Mouse (Mus musculus) midbrain, embryonic 11.5 days (tissue): ENCODE results near the gene Smad5. TPM values are rescaled to one million over a fixed set of nuclear protein-coding genes. Genes with fewer than 3 reads are reported as not detected.

ENCODE experiments used
- ATAC-seq: fragments of 200-750 bp; cut with Nextera tagmentation; 2 replicates; pipeline ENCODE4 v1.8.0; 2017; ENCODE audit warnings: moderate TSS enrichment, moderate library complexity; ENCODE audit not compliant: low FRiP score
- DNase-seq: peaks from one replicate; pipeline ENCODE4 v3.0.0; 2015; ENCODE audit warnings: low spot score; ENCODE audit errors: missing footprints
- H3K27ac ChIP-seq: fragments of 300-500 bp; sonication (generic); 2 replicates; pipeline ENCODE4 v1.5.1; 2014; ENCODE audit warnings: low read depth, low read length
- H3K27me3 ChIP-seq: fragments of 300-500 bp; sonication (generic); 2 replicates; pipeline ENCODE4 v1.6.1; 2014; ENCODE audit warnings: mild to moderate bottlenecking, low read length, moderate library complexity, mixed read lengths; ENCODE audit not compliant: control insufficient read depth, insufficient read depth
- H3K36me3 ChIP-seq: fragments of 300-500 bp; sonication (generic); 2 replicates; pipeline ENCODE4 v1.6.1; 2014; ENCODE audit warnings: mild to moderate bottlenecking, low read length, moderate library complexity, mixed read lengths; ENCODE audit not compliant: control insufficient read depth, insufficient read depth
- H3K4me1 ChIP-seq: fragments of 300-500 bp; sonication (generic); 2 replicates; pipeline ENCODE4 v1.6.1; 2014; ENCODE audit warnings: low read length; ENCODE audit not compliant: control insufficient read depth, insufficient read depth
- H3K4me2 ChIP-seq: fragments of 300-500 bp; sonication (generic); 2 replicates; pipeline ENCODE4 v1.6.1; 2014; ENCODE audit warnings: mild to moderate bottlenecking, moderate library complexity
- H3K4me3 ChIP-seq: fragments of 300-500 bp; sonication (generic); 2 replicates; pipeline ENCODE4 v1.5.1; 2014; ENCODE audit warnings: low read depth, low read length
- H3K9ac ChIP-seq: fragments of 300-500 bp; sonication (generic); 2 replicates; pipeline ENCODE4 v1.6.1; 2014; ENCODE audit warnings: low read length
- H3K9me3 ChIP-seq: fragments of 300-500 bp; sonication (generic); 2 replicates; pipeline ENCODE4 v1.6.1; 2016; ENCODE audit warnings: low read length; ENCODE audit not compliant: control insufficient read depth
- WGBS: fragments of 180-500 bp; shearing (Covaris S2); extraction: QIAGEN DNeasy Blood & Tissue Kit; methylation state at CpG from one replicate; pipeline ENCODE4 v1.1.7; 2014; 5-methylcytosine and 5-hydroxymethylcytosine counted together
- polyA plus RNA-seq: library from polyadenylated mRNA; unstranded; fragments of >200 nt; fragmentation: Nextera tagmentation; extraction: Ambion mirVana; gene quantifications from 2 replicates; pipeline ENCODE4 v1.2.1, GENCODE M21; 2014

The Smad5 gene
- polyA plus RNA-seq, 1 experiment from 2014 or later, result 43.4 TPM

- ATAC-seq (no peak), DNase-seq (peak; percentile 85)
- Histone ChIP-seq H3K4me1 (no peaks in the 10 kb centered on the region), H3K9me3 (no peaks in the 10 kb centered on the region), H3K27me3 (no peaks in the 10 kb centered on the region), H3K4me3 (no peak overlapping the region), H3K4me2 (no peak overlapping the region), H3K27ac (no peak overlapping the region), H3K9ac (no peak overlapping the region), H3K36me3 (no peaks in the 10 kb centered on the region)
- 32% methylated on average over 10 of the region's 10 CpGs for WGBS
Measured at GRCm38 (mm10) chr13:56678188-56678787, 24.5 kb upstream of the Smad5 start.

DNA sequence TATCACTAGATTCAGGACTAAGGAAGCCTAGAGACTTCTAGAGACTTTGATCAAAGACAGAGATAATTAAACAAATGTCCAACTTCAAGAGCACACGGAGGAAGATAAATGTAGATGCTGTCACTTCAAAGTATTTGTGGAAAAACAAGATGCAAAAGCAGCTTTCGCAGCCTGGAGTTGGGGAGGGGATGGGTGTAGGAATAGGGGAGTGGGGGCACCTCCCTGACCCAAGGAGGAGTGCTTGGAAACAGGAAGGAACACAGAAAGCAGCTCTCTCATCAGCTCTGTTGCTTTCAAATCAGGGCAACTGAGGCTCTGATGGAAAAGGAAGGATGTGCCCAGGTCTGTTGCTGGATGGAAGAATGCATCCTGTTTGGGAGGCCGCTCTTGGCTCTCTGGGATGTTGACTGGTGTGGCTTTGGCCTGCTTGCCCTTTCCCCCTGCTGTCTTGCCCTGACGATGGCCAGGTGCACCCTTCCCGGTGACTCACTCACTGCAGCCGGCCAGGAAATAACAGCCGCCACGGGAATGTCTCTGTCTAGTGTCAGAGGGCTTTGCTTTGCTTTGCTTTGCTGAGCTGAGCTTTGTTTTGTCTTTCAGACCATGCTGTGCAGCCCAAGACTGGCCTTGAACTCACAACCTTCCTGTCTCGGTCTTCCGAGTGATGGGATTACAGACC, 23.8 kb upstream of the Smad5 start:
- Histone ChIP-seq H3K9ac (no peak overlapping the region), H3K27me3 (no peaks in the 10 kb centered on the region), H3K36me3 (no peaks in the 10 kb centered on the region), H3K4me1 (no peaks in the 10 kb centered on the region), H3K4me3 (no peak overlapping the region), H3K27ac (0 out of 2 replicates have a peak overlapping the region, but pooled peaks have one; percentile 7), H3K9me3 (no peaks in the 10 kb centered on the region), H3K4me2 (no peak overlapping the region)
- DNase-seq (no peak), ATAC-seq (no peak)
- 63% methylated on average over 10 of the region's 10 CpGs for WGBS

- no peaks in the 10 kb centered on the region for H3K4me1 ChIP-seq
Measured at GRCm38 (mm10) chr13:56681924-56682323, 20.9 kb upstream of the Smad5 start.

GRCm38 (mm10) chr13:56682326-56682725, 20.5 kb upstream of the Smad5 start:
- Histone ChIP-seq H3K27me3 (no peaks in the 10 kb centered on the region), H3K4me2 (no peak overlapping the region), H3K36me3 (no peaks in the 10 kb centered on the region), H3K27ac (no peak overlapping the region), H3K9me3 (no peaks in the 10 kb centered on the region), H3K4me1 (no peaks in the 10 kb centered on the region), H3K4me3 (no peak overlapping the region), H3K9ac (no peak overlapping the region)
- ATAC-seq (no peak), DNase-seq (no peak)
- 91% methylated on average over 17 of the region's 17 CpGs for WGBS

More at GRCm38 (mm10) chr13:56681924-56682323, 20.9 kb upstream of the Smad5 start:
- no peak overlapping the region for H3K4me2 ChIP-seq
- no peak for ATAC-seq
- H3K36me3 ChIP-seq, result no peaks in the 10 kb centered on the region
- no peak overlapping the region for H3K4me3 ChIP-seq
- H3K27me3 ChIP-seq, result no peaks in the 10 kb centered on the region
- 86% methylated on average over 4 of the region's 4 CpGs for WGBS
- no peaks in the 10 kb centered on the region for H3K9me3 ChIP-seq
- H3K27ac ChIP-seq, result no peak overlapping the region
- H3K9ac ChIP-seq, result no peak overlapping the region
- DNase-seq, result no peak

DNA sequence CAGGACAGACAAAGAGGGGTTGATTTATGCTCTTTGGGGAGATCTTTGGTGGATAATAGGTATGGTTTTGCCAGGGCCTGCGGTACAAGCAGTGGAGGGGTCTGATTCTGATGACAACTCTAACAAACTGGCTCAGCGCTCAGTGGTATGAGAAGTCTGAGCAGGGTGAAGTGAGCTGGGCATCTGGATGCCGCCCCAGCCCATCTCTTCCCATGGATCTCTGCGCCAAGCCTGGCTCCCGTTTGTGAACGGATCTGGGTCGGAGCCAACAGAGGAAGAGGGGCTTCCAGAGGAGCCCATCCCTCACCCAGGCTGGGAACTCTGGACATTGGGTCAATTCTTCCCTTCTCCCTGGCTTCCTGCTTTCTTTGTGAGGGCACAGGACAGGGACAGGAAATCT, 19.5 kb upstream of the Smad5 start:
- H3K9me3 ChIP-seq, result no peaks in the 10 kb centered on the region
- no peak overlapping the region for H3K4me3 ChIP-seq
- no peak overlapping the region for H3K4me2 ChIP-seq
- H3K9ac ChIP-seq, result no peak overlapping the region
- ATAC-seq (no peak), DNase-seq (no peak)
- H3K27me3 ChIP-seq, result no peaks in the 10 kb centered on the region
- WGBS, result 94% methylated on average over 7 of the region's 7 CpGs
- no peaks in the 10 kb centered on the region for H3K36me3 ChIP-seq
- no peak overlapping the region for H3K27ac ChIP-seq
- no peaks in the 10 kb centered on the region for H3K4me1 ChIP-seq

- no peak for DNase-seq
- Histone ChIP-seq H3K4me3 (no peak overlapping the region), H3K4me1 (no peaks in the 10 kb centered on the region), H3K9me3 (no peaks in the 10 kb centered on the region), H3K36me3 (no peaks in the 10 kb centered on the region), H3K27me3 (no peaks in the 10 kb centered on the region), H3K9ac (no peak overlapping the region), H3K27ac (no peak overlapping the region), H3K4me2 (no peak overlapping the region)
- ATAC-seq, result no peak
- 71% methylated on average over 7 of the region's 7 CpGs for WGBS
Measured at GRCm38 (mm10) chr13:56692011-56692410, 10.8 kb upstream of the Smad5 start.

- Histone ChIP-seq H3K9me3 (no peaks in the 10 kb centered on the region), H3K4me1 (peaks cover 4% of the 10 kb centered on the region), H3K36me3 (no peaks in the 10 kb centered on the region), H3K27ac (no peak overlapping the region), H3K27me3 (no peaks in the 10 kb centered on the region), H3K4me2 (no peak overlapping the region), H3K9ac (no peak overlapping the region), H3K4me3 (no peak overlapping the region)
- no peak for DNase-seq
- 93% methylated on average over 6 of the region's 6 CpGs for WGBS
- no peak for ATAC-seq
Measured at GRCm38 (mm10) chr13:56692644-56693043, 10.2 kb upstream of the Smad5 start.

DNA sequence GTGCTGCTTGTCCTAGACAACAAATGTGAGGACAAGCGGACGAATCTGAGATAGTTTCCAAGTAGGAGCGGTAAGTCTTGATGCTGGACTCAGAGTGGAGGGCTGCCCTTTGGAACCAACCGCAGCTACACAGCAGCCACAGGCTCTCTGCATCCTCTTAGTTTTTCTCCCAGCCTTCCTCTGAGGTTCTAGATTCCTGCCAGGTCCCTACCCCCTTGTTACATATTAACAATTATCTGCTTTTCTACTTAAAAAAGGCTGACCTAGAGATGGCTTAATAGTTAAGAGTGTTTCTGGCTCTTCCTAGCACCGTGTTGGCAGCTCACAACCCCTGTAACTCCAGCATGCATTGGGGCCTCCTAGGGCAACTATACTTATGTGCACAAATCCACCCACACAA, 7.1 kb upstream of the Smad5 start:
- 84% methylated on average over 5 of the region's 5 CpGs for WGBS
- ATAC-seq (no peak), DNase-seq (no peak)
- Histone ChIP-seq H3K4me1 (peaks cover 10% of the 10 kb centered on the region), H3K4me2 (no peak overlapping the region), H3K4me3 (no peak overlapping the region), H3K9me3 (no peaks in the 10 kb centered on the region), H3K27ac (no peak overlapping the region), H3K27me3 (no peaks in the 10 kb centered on the region), H3K9ac (no peak overlapping the region), H3K36me3 (no peaks in the 10 kb centered on the region)

DNA sequence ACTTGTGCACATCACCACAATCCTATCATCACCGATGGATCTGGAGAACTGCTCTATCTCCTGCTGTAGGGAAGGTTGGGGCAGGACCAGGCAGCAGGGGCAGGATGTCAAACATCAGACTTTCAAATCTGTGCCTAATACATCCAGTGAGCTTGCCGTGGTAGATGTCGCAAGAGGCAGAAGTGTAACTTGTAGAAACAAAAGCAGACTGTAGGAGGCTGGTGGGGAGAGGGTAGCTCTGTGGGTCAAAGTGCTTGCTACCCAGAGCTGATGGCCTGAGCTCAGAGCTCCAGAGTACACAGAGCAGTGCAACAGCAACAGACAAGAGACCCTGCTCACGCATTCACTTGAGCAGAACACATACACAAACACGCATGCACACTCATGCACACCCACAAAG, 6.1 kb upstream of the Smad5 start:
- 87% methylated on average over 5 of the region's 5 CpGs for WGBS
- Histone ChIP-seq H3K9ac (no peak overlapping the region), H3K9me3 (no peaks in the 10 kb centered on the region), H3K4me3 (no peak overlapping the region), H3K36me3 (no peaks in the 10 kb centered on the region), H3K4me2 (no peak overlapping the region), H3K27me3 (no peaks in the 10 kb centered on the region), H3K4me1 (peaks cover 10% of the 10 kb centered on the region), H3K27ac (no peak overlapping the region)
- DNase-seq (peak; percentile 81), ATAC-seq (no peak)
